Comparison of ENCODE assay signal across 8 mouse cellular contexts in genomic region chr4:149650493-149651193, GRCm38 (mm10). TPM values are rescaled to one million over a fixed set of nuclear protein-coding genes. Genes with fewer than 3 reads are reported as not detected.
DNase-seq lines count a peak whose midpoint lies in the region; ATAC-seq and TF ChIP-seq lines count a peak whose summit lies in the region.

No protein-coding gene starts in this region.

- peak; percentile 61 for TF ChIP-seq CTCF in cortical plate, adult 2 months (IDR thresholded peaks at IDR 0.05; ENCODE audit: extremely low read depth, insufficient read depth, low read length)

- no peaks in the 10 kb centered on the region for H3K4me1 ChIP-seq in cortical plate, adult 2 months (ENCODE audit: control insufficient read depth, insufficient read depth, low read length)
- no peaks in the 10 kb centered on the region for H3K4me1 ChIP-seq in lung, embryonic 16.5 days (replicated peaks; ENCODE audit: control insufficient read depth, insufficient read depth, low read length)

- H3K27me3 ChIP-seq in lung, embryonic 16.5 days (ENCODE audit: control insufficient read depth, insufficient read depth, low read depth, low read length) = no peaks in the 10 kb centered on the region

- no peaks in the 10 kb centered on the region for H3K9me3 ChIP-seq in lung, embryonic 16.5 days (ENCODE audit: control insufficient read depth, low read length)

- no peak overlapping the region for H3K9ac ChIP-seq in lung, embryonic 16.5 days (ENCODE audit: low read length)

- H3K4me3 ChIP-seq in cortical plate, adult 2 months (ENCODE audit: insufficient read depth, low read length) = no peak overlapping the region
- H3K4me3 ChIP-seq in lung, embryonic 16.5 days (ENCODE audit: low read length) = no peak overlapping the region

- no peak overlapping the region for H3K4me2 ChIP-seq in lung, embryonic 16.5 days (ENCODE audit: low read depth, low read length)

- DNase-seq in CD4-positive helper T cell, adult 2 months (ENCODE audit: low read depth, low spot score) = peak; percentile 56
- peak; percentile 72 to 92 for DNase-seq in adrenal gland, adult (ENCODE audit: inconsistent age in 2 of 2, low spot score in 1 of 2)
- peak; percentile 72 for DNase-seq in heart, adult 8-10 months (ENCODE audit: low spot score)
- peak; percentile 90 to 92 for DNase-seq in kidney, postnatal 4 days
- DNase-seq in retina, postnatal 7 days (ENCODE audit: low read depth, low spot score) = peak; percentile 60
- DNase-seq in urinary bladder, postnatal 25 days (ENCODE audit: low spot score) = peak; percentile 68

- no peak overlapping the region for H3K27ac ChIP-seq in cortical plate, adult 2 months (ENCODE audit: insufficient read depth, low read length)
- no peak overlapping the region for H3K27ac ChIP-seq in lung, embryonic 16.5 days (ENCODE audit: low read length)

- ATAC-seq in lung, embryonic 16.5 days (ENCODE audit: low read depth) = peak; percentile 32; the same call in 1 of the 2 replicates

- H3K36me3 ChIP-seq in lung, embryonic 16.5 days (ENCODE audit: control insufficient read depth, insufficient read depth, low read length) = peaks cover 24% of the 10 kb centered on the region

- TF ChIP-seq POLR2A in cortical plate, adult 2 months (IDR thresholded peaks at IDR 0.05; ENCODE audit: extremely low read depth, insufficient read depth, low read length) = no peak

- 64% methylated on average over 24 of the region's 24 CpGs for WGBS in lung, embryonic 16.5 days

RNA-seq across cellular contexts. Expression of gene Pik3cd, which starts 51.7 kb away (rescaled TPM):
- 13.2 and 15.7 TPM in 2 replicates for polyA plus RNA-seq in cortical plate, adult 2 months (2012; rRNA removed)
- 1 to 10 TPM; 4.7 to 5.8 (median 5.1) TPM for total RNA-seq in heart, adult 8-10 months (2022)
- polyA plus RNA-seq in lung, embryonic 16.5 days (2015; fragmentation: Nextera tagmentation; extraction: Ambion mirVana) = 5.7 and 5.9 TPM in 2 replicates
